Mouse (Mus musculus): ENCODE measurements around the gene Fosl1. TPM values are rescaled to one million over a fixed set of nuclear protein-coding genes. Genes with fewer than 3 reads are reported as not detected.
A peak's percentile ranks its signal among the peaks of the same experiment; 100 is the strongest.

The Fosl1 gene
- total RNA-seq, 1 experiment from 2014 or later = 1.1 TPM

- peak; percentile 98 for DNase-seq
Measured at GRCm38 (mm10) chr19:5424782-5425741, 22.3 kb upstream of the Fosl1 start, which contains the start of the genes Drap1 and AI837181. Gene Drap1, minus strand, starts transcription at chr19:5424979. Gene AI837181, plus strand, starts transcription at chr19:5425144.

GRCm38 (mm10) chr19:5425906-5426565 lies 21.3 kb upstream of the Fosl1 start:
- DNase-seq = no peak

- DNase-seq = no peak
Measured at GRCm38 (mm10) chr19:5426640-5427290, 20.6 kb upstream of the Fosl1 start.

- peak; percentile 63 for DNase-seq
Measured at GRCm38 (mm10) chr19:5428083-5428482, 19.3 kb upstream of the Fosl1 start.

DNA sequence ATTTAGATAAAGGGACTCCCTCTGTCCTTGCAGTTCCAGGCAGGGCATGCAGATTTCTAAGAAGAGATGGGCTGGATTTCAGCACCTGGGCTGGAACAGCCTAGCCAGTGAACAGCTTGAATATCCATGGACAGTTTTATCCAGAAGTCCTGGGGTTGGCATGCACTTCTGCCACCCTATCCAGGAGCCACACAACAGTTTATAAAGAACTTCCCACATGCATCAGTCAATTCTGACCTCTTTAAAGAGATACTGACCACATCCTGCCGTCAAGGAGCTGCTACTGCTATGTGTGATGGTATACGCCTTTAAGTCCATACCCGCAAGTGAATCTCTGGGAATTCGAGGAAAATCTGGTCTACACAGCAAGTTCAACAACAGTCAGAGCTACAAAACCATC lies 18.1 kb upstream of the Fosl1 start:
- DNase-seq = no peak

DNA sequence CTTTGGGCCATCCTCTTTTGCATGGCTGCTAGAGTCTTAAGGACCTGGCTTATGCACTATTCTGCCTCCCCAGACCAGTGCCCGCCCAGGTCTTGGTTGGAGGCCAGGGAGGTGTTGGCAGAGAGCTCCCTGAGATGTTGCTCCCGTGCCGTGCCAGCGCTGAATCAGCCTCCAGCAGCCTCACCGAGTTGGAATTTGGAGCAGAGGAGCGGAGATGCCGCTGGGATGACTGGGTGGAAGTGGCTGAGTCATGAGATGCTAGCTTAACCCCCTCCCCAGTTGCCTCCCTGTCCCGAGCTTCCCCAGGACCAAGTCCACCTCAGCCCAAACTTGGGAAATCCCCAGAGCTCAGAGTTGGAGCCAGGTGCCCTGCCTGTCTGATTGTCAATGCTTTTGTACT lies 17.5 kb upstream of the Fosl1 start:
- DNase-seq = peak; percentile 91

DNA sequence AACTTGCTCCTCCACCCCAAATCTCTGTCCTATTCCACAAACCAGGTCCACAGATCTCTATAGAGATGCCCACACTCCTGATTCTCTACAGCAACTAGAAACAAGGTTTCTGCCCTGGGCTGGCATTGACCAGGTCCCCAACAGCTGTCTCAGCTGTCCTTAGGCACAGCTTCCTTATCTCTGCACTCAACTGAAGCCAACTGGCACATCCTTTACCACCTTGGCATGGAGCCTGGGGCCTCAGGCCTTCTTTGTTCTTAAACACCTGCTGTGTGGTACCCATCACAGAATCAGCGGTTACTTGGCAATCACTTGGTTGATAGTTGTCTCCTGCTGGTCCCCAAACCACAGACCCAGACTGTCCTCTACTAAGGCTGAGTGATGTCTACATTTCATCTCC lies 16.9 kb upstream of the Fosl1 start:
- DNase-seq = peak; percentile 54

GRCm38 (mm10) chr19:5431911-5432464 lies 15.4 kb upstream of the Fosl1 start:
- peak; percentile 53 for DNase-seq

DNA sequence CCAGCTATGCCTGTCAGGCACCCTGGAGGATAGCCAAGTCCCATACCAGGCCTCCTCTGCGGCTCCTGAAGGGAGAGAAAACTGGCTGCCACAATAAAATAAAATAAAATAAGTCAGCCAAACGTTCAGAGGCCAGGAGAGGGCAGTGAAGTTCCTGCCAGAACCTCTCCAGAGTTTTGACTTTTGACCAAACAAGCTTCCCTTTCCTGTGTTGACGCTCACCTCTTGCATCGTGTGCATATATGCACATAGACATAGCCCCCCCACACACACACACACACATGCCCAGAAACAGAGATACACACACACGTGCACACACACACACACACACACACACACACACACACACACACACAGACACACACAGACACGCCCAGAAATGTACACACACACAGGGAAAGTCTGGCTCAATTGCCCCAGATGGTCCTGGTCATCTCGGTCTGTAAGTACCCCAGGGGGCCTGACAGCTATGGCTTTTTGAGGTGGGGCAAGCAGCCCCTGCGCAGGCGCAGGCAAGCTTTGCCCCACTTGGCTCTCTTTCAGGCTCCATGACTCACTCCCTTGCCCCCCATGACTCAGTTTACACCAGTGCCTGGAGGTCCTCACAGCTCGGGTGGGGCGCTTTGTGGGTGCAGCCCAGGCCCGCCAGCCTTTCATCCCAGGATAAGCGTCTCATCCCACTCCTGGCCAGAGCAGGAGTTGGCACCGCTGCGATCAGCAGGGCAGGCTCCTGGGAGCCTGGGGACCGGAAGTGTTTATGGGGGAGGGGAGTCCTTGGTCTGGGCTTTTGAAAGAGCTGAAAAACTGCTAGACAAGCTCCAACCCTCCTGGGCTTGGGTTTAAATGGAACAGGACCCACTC lies 14.1 kb upstream of the Fosl1 start:
- DNase-seq = peak; percentile 84

DNA sequence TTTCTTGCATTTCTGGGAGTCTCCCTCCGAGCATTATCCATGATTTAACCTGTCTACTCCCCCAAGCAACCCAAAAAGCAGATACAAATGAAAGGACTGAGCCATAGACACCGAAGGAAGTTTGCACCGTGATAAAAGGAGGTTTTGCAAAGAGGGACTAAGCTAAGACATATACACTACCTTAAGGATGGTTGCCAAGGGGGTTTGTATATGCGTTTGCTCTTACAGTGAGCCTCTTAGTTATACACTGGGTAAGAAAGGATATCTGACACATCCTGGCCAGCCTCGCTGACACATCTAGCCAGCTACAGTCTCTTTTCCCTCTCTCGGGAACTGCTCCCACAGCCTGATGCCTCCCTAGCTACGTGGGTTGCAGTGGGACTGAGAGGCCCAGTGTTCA lies 13.4 kb upstream of the Fosl1 start:
- no peak for DNase-seq

DNA sequence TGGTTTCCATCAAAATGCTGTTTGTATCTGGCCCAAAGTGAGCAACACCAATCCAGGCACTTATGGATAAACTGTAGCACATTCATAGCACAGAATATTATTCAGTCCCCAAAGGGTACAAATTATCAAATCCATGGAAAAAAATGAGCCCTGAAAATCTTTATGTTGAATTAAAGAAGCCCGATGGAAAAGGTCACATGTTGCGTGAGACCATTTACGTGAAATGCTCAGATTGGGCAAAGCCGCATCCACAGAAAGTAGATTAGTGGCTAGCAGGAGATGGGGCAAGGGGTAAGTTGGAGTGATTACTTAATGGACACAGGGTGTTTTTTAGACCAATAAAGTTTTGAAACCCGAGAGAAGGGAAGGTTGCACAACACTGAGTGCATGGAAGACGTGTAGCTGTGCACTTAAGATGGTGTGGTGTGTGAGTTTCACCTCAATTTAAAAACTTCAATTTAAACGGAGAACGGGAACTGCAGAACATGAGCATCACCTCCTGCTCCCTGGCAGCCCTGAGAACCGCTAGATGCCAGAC lies 2.9 kb upstream of the Fosl1 start:
- no peak for DNase-seq

DNA sequence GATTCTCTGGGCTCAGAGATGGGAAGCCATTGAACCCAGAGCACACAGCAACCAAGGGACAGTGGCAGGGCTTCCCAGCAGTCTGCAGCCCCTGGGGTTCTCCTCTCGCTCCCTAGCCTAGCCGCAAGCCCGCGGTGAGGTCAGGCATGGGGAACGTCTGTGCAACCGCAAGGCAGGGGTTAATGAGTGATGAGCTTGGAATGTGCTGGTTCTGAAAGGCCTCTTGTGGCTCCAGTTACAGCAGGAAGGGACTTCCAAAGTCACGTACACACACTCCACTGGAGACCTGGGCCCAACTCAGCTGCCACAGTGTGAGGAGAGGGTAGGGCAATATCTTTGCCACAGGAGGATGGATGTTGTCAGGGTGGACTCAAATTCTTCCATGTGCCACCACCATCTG lies 2.4 kb upstream of the Fosl1 start:
- no peak for DNase-seq

- no peak for DNase-seq
Measured at GRCm38 (mm10) chr19:5445747-5446146, 1.6 kb upstream of the Fosl1 start.

GRCm38 (mm10) chr19:5448354-5449150 lies 1.2 kb downstream of the Fosl1 start:
- peak; percentile 62 for DNase-seq

GRCm38 (mm10) chr19:5449673-5450072 lies 2.3 kb downstream of the Fosl1 start:
- DNase-seq = no peak

DNA sequence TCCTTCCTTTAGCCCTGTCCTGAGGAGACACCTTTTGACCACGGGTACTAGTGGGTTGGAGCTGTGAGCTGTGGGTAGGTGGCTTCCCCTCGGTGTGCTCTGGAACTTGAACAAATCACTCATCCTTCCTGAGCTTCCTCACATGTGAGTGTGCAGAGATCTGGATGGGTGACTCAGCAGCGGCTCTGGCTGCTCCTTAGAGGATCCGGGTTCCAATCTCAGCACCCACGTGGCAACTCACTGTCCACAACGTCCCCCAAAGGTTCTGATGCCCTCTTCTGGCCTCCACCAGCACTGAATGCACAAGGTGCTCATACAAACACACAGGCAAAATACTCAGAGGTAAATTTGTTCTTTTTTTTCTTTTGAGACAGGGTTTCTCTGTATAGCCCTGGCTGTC lies 4.4 kb downstream of the Fosl1 start:
- no peak for DNase-seq

DNA sequence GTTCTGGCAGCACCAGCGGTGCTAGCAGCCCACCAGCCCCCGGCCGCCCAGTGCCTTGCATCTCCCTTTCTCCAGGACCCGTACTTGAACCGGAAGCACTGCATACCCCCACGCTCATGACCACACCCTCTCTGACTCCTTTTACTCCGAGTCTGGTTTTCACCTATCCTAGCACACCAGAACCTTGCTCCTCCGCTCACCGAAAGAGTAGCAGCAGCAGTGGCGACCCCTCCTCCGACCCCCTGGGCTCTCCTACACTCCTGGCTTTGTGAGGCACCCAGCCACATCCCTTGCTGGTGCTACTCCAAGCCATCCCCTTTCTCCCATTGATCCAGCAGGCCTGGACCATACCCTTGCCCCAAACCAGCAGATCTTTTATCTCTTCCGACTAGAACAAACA lies 7.7 kb downstream of the Fosl1 start:
- no peak for DNase-seq

GRCm38 (mm10) chr19:5455568-5455967 lies 8.2 kb downstream of the Fosl1 start:
- no peak for DNase-seq

GRCm38 (mm10) chr19:5456241-5456921 lies 9.0 kb downstream of the Fosl1 start:
- DNase-seq = peak; percentile 45
